Mouse (Mus musculus) heart, adult 2 months (tissue): Measurements from ENCODE around the gene Car5b.

Source experiments
- CTCF ChIP-seq: fragments of 200-600 bp; IDR thresholded peaks from 2 replicates; pipeline ENCODE4 v1.8.1; 2022; ENCODE audit warnings: antibody characterized with exemption, mild to moderate bottlenecking, moderate library complexity
- EP300 ChIP-seq: fragments of 200-500 bp; IDR thresholded peaks from 2 replicates; pipeline ENCODE4 v1.6.1; 2011; ENCODE audit warnings: low read depth, low read length, control low read depth; ENCODE audit not compliant: insufficient read depth

- TF ChIP-seq EP300 (no peak), CTCF (no peak)
These were observed 45.7 kb downstream of the Car5b start for GRCm38 (mm10) chrX:163982129-163982528.
